ENCODE assay signal across 11 mouse cellular contexts in the genomic region with DNA sequence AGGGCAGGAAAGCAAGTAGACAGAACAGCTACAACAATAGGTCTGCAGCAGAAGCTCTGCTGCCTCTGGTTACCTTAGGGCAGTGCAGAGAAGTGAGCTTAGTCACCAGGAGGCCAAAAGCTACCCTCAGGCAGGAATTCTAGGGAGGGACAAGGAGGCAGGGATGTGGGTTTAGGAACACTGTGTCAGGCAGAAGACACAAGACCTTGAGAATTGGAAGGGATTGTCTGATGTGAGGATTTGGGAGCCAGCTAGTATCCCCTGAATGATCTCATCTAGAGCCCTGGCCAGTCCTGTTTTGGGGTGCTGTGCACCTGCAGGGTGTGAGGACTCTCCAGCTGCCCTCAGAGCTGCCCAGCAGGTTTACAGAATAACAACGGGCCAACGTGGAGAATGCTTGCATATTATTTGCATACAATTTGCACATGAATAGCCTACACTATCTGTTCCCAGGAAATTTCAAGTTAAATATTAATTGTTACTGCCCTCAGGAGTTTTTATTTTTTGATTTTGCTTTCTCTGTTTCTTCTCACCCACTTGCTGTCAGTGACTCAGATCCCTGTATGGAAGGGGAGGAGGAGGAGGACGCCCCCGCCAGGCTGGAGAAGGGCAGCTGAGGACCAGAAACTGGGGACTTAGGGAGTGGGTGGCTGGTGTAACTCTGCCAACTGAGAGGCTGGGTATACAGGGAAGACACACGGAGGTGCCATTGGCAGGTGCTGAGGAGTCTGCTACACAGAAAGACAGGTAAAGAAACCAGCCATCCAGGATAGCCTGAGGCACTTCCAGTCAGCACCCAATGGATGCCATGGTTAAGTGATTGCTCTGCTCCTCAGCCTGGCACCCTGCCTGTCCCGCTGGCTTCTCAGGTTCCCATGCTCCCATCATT.
DNase-seq lines count a peak whose midpoint lies in the region; TF ChIP-seq lines count a peak whose summit lies in the region.
"Had no signal": no experiment of that assay in that cellular context is flagged by ENCODE, and none has a peak within 500 bp of the region (broad histone marks: within the 10 kb centered on the region; RNA-seq: fewer than 3 reads in every experiment).

No protein-coding gene starts in this region.

- peak; percentile 46 to 77 for DNase-seq in layer of hippocampus, adult 18-20 months (ENCODE audit: low spot score in 2 of 2)
- DNase-seq in layer of hippocampus, postnatal 10 days (ENCODE audit: low spot score in 2 of 2) = no peak
- DNase-seq in frontal cortex, postnatal 25 days (ENCODE audit: low spot score in 2 of 2) = peak; percentile 39 to 57
- peak; percentile 75 for DNase-seq in layer of hippocampus, adult 9-11 months
- DNase-seq in right cerebral cortex, postnatal 10 days (ENCODE audit: low spot score in 2 of 2) = peak; percentile 68 to 77
- DNase-seq in adrenal gland, postnatal 4 days (ENCODE audit: low spot score in 2 of 2) = no peak
- DNase-seq in thymus, adult 2 months = no peak
- no peak for DNase-seq in lung, postnatal 14 days

- H3K4me1 ChIP-seq in thymus, adult 2 months (replicated peaks; ENCODE audit: control insufficient read depth, insufficient read depth, low read length) = no peaks in the 10 kb centered on the region
- H3K4me1 ChIP-seq: heart, embryonic 15.5 days; limb, embryonic 13.5 days had no signal

- H3K27ac ChIP-seq in thymus, adult 2 months (ENCODE audit: control insufficient read depth, insufficient read depth, low read length) = no peak overlapping the region
- H3K27ac ChIP-seq: heart, embryonic 15.5 days; limb, embryonic 13.5 days had no signal

- no peaks in the 10 kb centered on the region for H3K27me3 ChIP-seq in thymus, adult 2 months (ENCODE audit: control insufficient read depth, insufficient read depth, low read length)
- H3K27me3 ChIP-seq: heart, embryonic 15.5 days; limb, embryonic 13.5 days had no signal

- no peak overlapping the region for H3K4me3 ChIP-seq in thymus, adult 2 months (ENCODE audit: control insufficient read depth, insufficient read depth, low read length)
- H3K4me3 ChIP-seq: erythroblast, embryonic 14.5 days; heart, embryonic 15.5 days; limb, embryonic 13.5 days had no signal

- TF ChIP-seq CTCF in thymus, adult 2 months (IDR thresholded peaks at IDR 0.05; ENCODE audit: borderline replicate concordance, control insufficient read depth, extremely low read depth, insufficient read depth, low read length, poor library complexity) = no peak

- TF ChIP-seq POLR2A in thymus, adult 2 months (IDR thresholded peaks at IDR 0.05; ENCODE audit: control insufficient read depth, extremely low read depth, insufficient read depth, low read length, poor library complexity) = no peak

- H3K36me3 ChIP-seq in thymus, adult 2 months (ENCODE audit: control insufficient read depth, insufficient read depth, low read length) = no peaks in the 10 kb centered on the region
- H3K36me3 ChIP-seq: heart, embryonic 15.5 days; limb, embryonic 13.5 days had no signal

- WGBS in thymus, adult 2 months = 87% methylated on average over 6 of the region's 6 CpGs

Comparison
In these comparisons a context has a peak if more than half of its experiments do, and no peak if none do; other contexts are left out.
1. DNase-seq: peak in layer of hippocampus, adult 18-20 months (2 of 2), frontal cortex, postnatal 25 days (2 of 2), layer of hippocampus, adult 9-11 months (single experiment) and right cerebral cortex, postnatal 10 days (2 of 2); none in layer of hippocampus, postnatal 10 days (0 of 2), adrenal gland, postnatal 4 days (0 of 2), thymus, adult 2 months (single experiment) and lung, postnatal 14 days (single experiment).